25 mouse cellular contexts compared by ENCODE assay signal in genomic region chr2:72541246-72541645, GRCm38 (mm10).
DNase-seq lines count a peak whose midpoint lies in the region; ATAC-seq and TF ChIP-seq lines count a peak whose summit lies in the region.
"Had no signal": no experiment of that assay in that cellular context is flagged by ENCODE, and none has a peak within 500 bp of the region (broad histone marks: within the 10 kb centered on the region; RNA-seq: fewer than 3 reads in every experiment).

No protein-coding gene starts in this region.

- no peak overlapping the region for H3K9ac ChIP-seq in heart, embryonic 12.5 days
- H3K9ac ChIP-seq: embryonic facial prominence, embryonic 12.5 days; forebrain, postnatal 0 days; intestine, embryonic 15.5 days; limb, embryonic 13.5 days; liver, embryonic 12.5 days had no signal

- no peaks in the 10 kb centered on the region for H3K27me3 ChIP-seq in heart, embryonic 12.5 days (replicated peaks)
- H3K27me3 ChIP-seq: embryonic facial prominence, embryonic 12.5 days; intestine, embryonic 15.5 days; limb, embryonic 13.5 days had no signal

- no peak for TF ChIP-seq CTCF in lung, adult 2 months (IDR thresholded peaks at IDR 0.05; ENCODE audit: insufficient read depth, low read length)

- peaks cover 7% of the 10 kb centered on the region for H3K4me1 ChIP-seq in heart, embryonic 12.5 days (replicated peaks)
- no peaks in the 10 kb centered on the region for H3K4me1 ChIP-seq in lung, adult 2 months (ENCODE audit: control insufficient read depth, insufficient read depth, low read length)
- H3K4me1 ChIP-seq: embryonic facial prominence, embryonic 12.5 days; intestine, embryonic 15.5 days; liver, embryonic 12.5 days; megakaryocyte, embryonic 14.5 days had no signal

- H3K4me2 ChIP-seq in heart, embryonic 12.5 days, result no peak overlapping the region
- H3K4me2 ChIP-seq: embryonic facial prominence, embryonic 12.5 days; intestine, embryonic 15.5 days; limb, embryonic 13.5 days; liver, embryonic 12.5 days had no signal

- no peak overlapping the region for H3K4me3 ChIP-seq in heart, embryonic 12.5 days
- H3K4me3 ChIP-seq in lung, adult 2 months (replicated peaks; ENCODE audit: extremely low read depth, low read depth, low read length), result no peak overlapping the region
- H3K4me3 ChIP-seq: embryonic facial prominence, embryonic 12.5 days; intestine, embryonic 15.5 days; limb, embryonic 13.5 days; liver, embryonic 12.5 days; megakaryocyte, embryonic 14.5 days had no signal

- intact Hi-C loops in heart, postnatal 14 days (cut with DNase I), result no loop called here

- 29% methylated on average over 5 of the region's 5 CpGs for WGBS in heart, embryonic 12.5 days
- WGBS in lung, adult 2 months, result 56% methylated on average over 5 of the region's 5 CpGs

- H3K36me3 ChIP-seq in heart, embryonic 12.5 days, result no peaks in the 10 kb centered on the region
- H3K36me3 ChIP-seq: embryonic facial prominence, embryonic 12.5 days; intestine, embryonic 15.5 days; limb, embryonic 13.5 days; liver, embryonic 12.5 days had no signal

- peak; percentile 51 to 66 for DNase-seq in heart, adult 18-20 months
- peak; percentile 71 for DNase-seq in adrenal gland, postnatal 10 days
- DNase-seq in heart, adult 9 months (ENCODE audit: low spot score in 2 of 2), result peak; percentile 13 to 30
- DNase-seq in heart, postnatal 14 days, result peak; percentile 24 to 28
- no peak for DNase-seq in lung, adult 2 months
- DNase-seq in layer of hippocampus, adult 9-11 months, result no peak
- DNase-seq in B cell, adult 2 months, result no peak
- DNase-seq: cerebellum, adult 11 months; forebrain, postnatal 0 days; gastrocnemius, postnatal 25 days; kidney, adult 9 months; kidney, postnatal 14 days; lung, adult 18-20 months; lung, postnatal 36 days; midbrain, embryonic 14.5 days; right cerebral cortex, postnatal 25 days; spleen, adult 18-20 months had no signal

- no peak overlapping the region for H3K27ac ChIP-seq in heart, embryonic 12.5 days (ENCODE audit: poor library complexity, severe bottlenecking)
- H3K27ac ChIP-seq: embryonic facial prominence, embryonic 12.5 days; intestine, embryonic 15.5 days; limb, embryonic 13.5 days; liver, embryonic 12.5 days had no signal

- TF ChIP-seq POLR2A in lung, adult 2 months (IDR thresholded peaks at IDR 0.05; ENCODE audit: borderline replicate concordance, extremely low read depth, low read depth, low read length), result no peak

- ATAC-seq in heart, embryonic 12.5 days (ENCODE audit: insufficient number of reproducible peaks, low FRiP score), result no peak
- ATAC-seq: activated CD4-positive, CD25-positive, alpha-beta regulatory T cell, adult 4 months; forebrain, postnatal 0 days; hindbrain, embryonic 16.5 days; intestine, embryonic 15.5 days; liver, embryonic 12.5 days had no signal

- no peaks in the 10 kb centered on the region for H3K9me3 ChIP-seq in heart, embryonic 12.5 days (replicated peaks)
- H3K9me3 ChIP-seq: embryonic facial prominence, embryonic 12.5 days; intestine, embryonic 15.5 days; limb, embryonic 13.5 days; liver, embryonic 12.5 days had no signal

Comparison
In these comparisons a context has a peak if more than half of its experiments do, and no peak if none do; other contexts are left out.
1. DNase-seq: peak in heart, adult 18-20 months (2 of 2), adrenal gland, postnatal 10 days (single experiment), heart, adult 9 months (2 of 2) and heart, postnatal 14 days (2 of 2); none in lung, adult 2 months (single experiment), layer of hippocampus, adult 9-11 months (single experiment) and B cell, adult 2 months (0 of 2).